Mouse (Mus musculus): ENCODE measurements around the gene Cyp2c40.
"Not testable (repeated sequence)": the region's sequence is repeated elsewhere in the genome, so short reads cannot be mapped to it uniquely, and the experiment has no call there.

The Cyp2c40 gene

GRCm38 (mm10) chr19:39812714-39813113, at the start of gene Cyp2c40:
Gene Cyp2c40 (minus strand): TSS chr19:39812814.
- DNase-seq = not testable (repeated sequence)

- not testable (repeated sequence) for DNase-seq
These were observed 8.3 kb upstream of the Cyp2c40 start for GRCm38 (mm10) chr19:39820931-39821330.

- not testable (repeated sequence) for DNase-seq
These were observed 3.8 kb upstream of the Cyp2c40 start for GRCm38 (mm10) chr19:39816400-39816799.

GRCm38 (mm10) chr19:39815991-39816390, 3.4 kb upstream of the Cyp2c40 start:
- not testable (repeated sequence) for DNase-seq

GRCm38 (mm10) chr19:39785458-39785857, 27.2 kb downstream of the Cyp2c40 start:
- DNase-seq = not testable (repeated sequence)

GRCm38 (mm10) chr19:39745357-39745756, 67.3 kb downstream of the Cyp2c40 start:
- DNase-seq = no peak

- DNase-seq = not testable (repeated sequence)
These were observed 68.3 kb downstream of the Cyp2c40 start for GRCm38 (mm10) chr19:39744361-39744760.

- DNase-seq = no peak
These were observed 71.7 kb downstream of the Cyp2c40 start, which contains the start of gene Cyp2c68 for GRCm38 (mm10) chr19:39740920-39741319. Gene Cyp2c68 (minus strand): TSS chr19:39741054.

All from heart, adult 11 months (tissue).